Mouse (Mus musculus): Measurements from ENCODE around the gene Fnip1. TPM values are rescaled to one million over a fixed set of nuclear protein-coding genes. Genes with fewer than 3 reads are reported as not detected.
"Not testable (repeated sequence)": the region's sequence is repeated elsewhere in the genome, so short reads cannot be mapped to it uniquely, and the experiment has no call there.

Gene Fnip1
- polyA plus RNA-seq (2014; fragmentation: Nextera tagmentation; extraction: Ambion mirVana), result 12.9 and 13.8 TPM in 2 replicates

GRCm38 (mm10) chr11:54437823-54438337 is at the start of gene Fnip1:
Gene Fnip1 (plus strand): TSS chr11:54438199.
- DNase-seq (ENCODE audit: low spot score), result peak; percentile 94
- 1% methylated on average over 39 of the region's 47 CpGs for WGBS
- Histone ChIP-seq H3K36me3 (ENCODE audit: control insufficient read depth, insufficient read depth, low read length) (no peaks in the 10 kb centered on the region), H3K4me2 (ENCODE audit: low read depth) (peak within 1 kb of the TSS; percentile 70), H3K9me3 (ENCODE audit: control insufficient read depth, low read length) (no peaks in the 10 kb centered on the region), H3K4me1 (ENCODE audit: control insufficient read depth, insufficient read depth, low read length) (peaks cover 11% of the 10 kb centered on the region), H3K27ac (ENCODE audit: low read depth, low read length) (peak within 1 kb of the TSS; percentile 63), H3K27me3 (ENCODE audit: control insufficient read depth, insufficient read depth, low read length) (no peaks in the 10 kb centered on the region), H3K9ac (ENCODE audit: low read length) (peak within 1 kb of the TSS; percentile 86), H3K4me3 (ENCODE audit: low read depth, low read length) (peak within 1 kb of the TSS; percentile 89)
- ATAC-seq (ENCODE audit: insufficient read depth, low FRiP score, low TSS enrichment), result peak; percentile 97

DNA sequence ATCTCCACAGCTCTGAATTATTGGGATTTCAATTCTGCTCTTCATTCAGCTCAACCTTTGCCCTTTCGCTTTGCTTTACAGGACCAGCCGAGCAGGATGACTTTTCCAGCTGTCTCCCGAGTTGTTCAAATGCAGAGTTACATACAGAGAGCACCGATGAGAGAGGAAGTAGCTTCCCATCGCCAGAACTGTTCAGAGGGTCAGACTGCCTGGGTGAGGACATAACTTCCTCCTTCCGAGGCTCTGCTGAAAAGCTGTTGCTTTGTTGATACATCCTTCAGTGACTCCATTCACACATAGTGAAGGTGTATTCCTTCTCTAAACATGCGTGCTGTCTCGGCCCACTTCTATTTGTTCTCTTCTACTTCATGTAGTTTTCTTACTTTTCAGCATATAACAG is 47.6 kb upstream of the Fnip1 start:
- ATAC-seq (ENCODE audit: insufficient read depth, low FRiP score, low TSS enrichment) (no peak), DNase-seq (ENCODE audit: low spot score) (no peak)
- Histone ChIP-seq H3K4me1 (ENCODE audit: control insufficient read depth, insufficient read depth, low read length) (no peaks in the 10 kb centered on the region), H3K36me3 (ENCODE audit: control insufficient read depth, insufficient read depth, low read length) (no peaks in the 10 kb centered on the region), H3K27me3 (ENCODE audit: control insufficient read depth, insufficient read depth, low read length) (no peaks in the 10 kb centered on the region), H3K4me2 (ENCODE audit: low read depth) (no peak overlapping the region), H3K9ac (ENCODE audit: low read length) (no peak overlapping the region), H3K4me3 (ENCODE audit: low read depth, low read length) (no peak overlapping the region), H3K9me3 (ENCODE audit: control insufficient read depth, low read length) (no peaks in the 10 kb centered on the region), H3K27ac (ENCODE audit: low read depth, low read length) (no peak overlapping the region)
- WGBS, result 56% methylated on average over 8 of the region's 8 CpGs

GRCm38 (mm10) chr11:54391326-54391725 is 46.7 kb upstream of the Fnip1 start:
- WGBS, result 89% methylated on average over 4 of the region's 4 CpGs
- H3K27ac ChIP-seq (ENCODE audit: low read depth, low read length), result no peak overlapping the region
- no peak overlapping the region for H3K4me2 ChIP-seq (ENCODE audit: low read depth)
- no peaks in the 10 kb centered on the region for H3K4me1 ChIP-seq (ENCODE audit: control insufficient read depth, insufficient read depth, low read length)
- no peak overlapping the region for H3K4me3 ChIP-seq (ENCODE audit: low read depth, low read length)
- ATAC-seq (ENCODE audit: insufficient read depth, low FRiP score, low TSS enrichment), result no peak
- no peaks in the 10 kb centered on the region for H3K36me3 ChIP-seq (ENCODE audit: control insufficient read depth, insufficient read depth, low read length)
- no peaks in the 10 kb centered on the region for H3K9me3 ChIP-seq (ENCODE audit: control insufficient read depth, low read length)
- H3K27me3 ChIP-seq (ENCODE audit: control insufficient read depth, insufficient read depth, low read length), result no peaks in the 10 kb centered on the region
- no peak overlapping the region for H3K9ac ChIP-seq (ENCODE audit: low read length)
- DNase-seq (ENCODE audit: low spot score), result no peak

- Histone ChIP-seq H3K4me3 (ENCODE audit: low read depth, low read length) (no peak overlapping the region), H3K36me3 (ENCODE audit: control insufficient read depth, insufficient read depth, low read length) (no peaks in the 10 kb centered on the region), H3K4me2 (ENCODE audit: low read depth) (no peak overlapping the region), H3K9ac (ENCODE audit: low read length) (no peak overlapping the region), H3K27ac (ENCODE audit: low read depth, low read length) (no peak overlapping the region), H3K27me3 (ENCODE audit: control insufficient read depth, insufficient read depth, low read length) (no peaks in the 10 kb centered on the region), H3K9me3 (ENCODE audit: control insufficient read depth, low read length) (no peaks in the 10 kb centered on the region), H3K4me1 (ENCODE audit: control insufficient read depth, insufficient read depth, low read length) (no peaks in the 10 kb centered on the region)
- ATAC-seq (ENCODE audit: insufficient read depth, low FRiP score, low TSS enrichment) (no peak), DNase-seq (ENCODE audit: low spot score) (no peak)
- WGBS, result 89% methylated on average over 1 of the region's 1 CpGs
Observed at GRCm38 (mm10) chr11:54396686-54397085, 41.3 kb upstream of the Fnip1 start.

- WGBS, result 88% methylated on average over 4 of the region's 4 CpGs
- no peak overlapping the region for H3K4me3 ChIP-seq (ENCODE audit: low read depth, low read length)
- H3K4me2 ChIP-seq (ENCODE audit: low read depth), result no peak overlapping the region
- H3K27ac ChIP-seq (ENCODE audit: low read depth, low read length), result no peak overlapping the region
- DNase-seq (ENCODE audit: low spot score) (no peak), ATAC-seq (ENCODE audit: insufficient read depth, low FRiP score, low TSS enrichment) (no peak)
- H3K27me3 ChIP-seq (ENCODE audit: control insufficient read depth, insufficient read depth, low read length), result no peaks in the 10 kb centered on the region
- no peak overlapping the region for H3K9ac ChIP-seq (ENCODE audit: low read length)
- no peaks in the 10 kb centered on the region for H3K36me3 ChIP-seq (ENCODE audit: control insufficient read depth, insufficient read depth, low read length)
- H3K9me3 ChIP-seq (ENCODE audit: control insufficient read depth, low read length), result no peaks in the 10 kb centered on the region
- no peaks in the 10 kb centered on the region for H3K4me1 ChIP-seq (ENCODE audit: control insufficient read depth, insufficient read depth, low read length)
Observed at GRCm38 (mm10) chr11:54398058-54398457, 39.9 kb upstream of the Fnip1 start.

DNA sequence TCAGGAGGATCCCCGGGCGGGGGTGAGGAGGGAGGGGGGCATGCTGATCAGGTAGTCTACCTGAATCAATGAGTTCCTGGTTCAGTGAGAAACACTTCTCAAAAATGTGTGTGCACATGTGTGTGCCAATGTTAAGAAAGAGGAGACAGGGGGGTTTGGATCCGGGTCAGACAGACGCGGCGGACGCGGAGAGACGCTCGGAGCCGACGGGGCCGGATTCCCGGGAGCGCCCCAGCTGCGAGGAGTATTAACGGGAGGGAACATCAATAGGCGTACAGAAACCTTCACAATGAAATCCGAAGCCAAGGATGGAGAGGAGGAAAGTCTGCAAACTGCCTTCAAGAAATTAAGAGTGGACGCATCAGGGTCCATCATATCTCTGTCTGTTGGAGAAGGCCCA is 37.2 kb upstream of the Fnip1 start:
- H3K9ac ChIP-seq (ENCODE audit: low read length); H3K4me2 ChIP-seq (ENCODE audit: low read depth); ATAC-seq (ENCODE audit: insufficient read depth, low FRiP score, low TSS enrichment); H3K4me1 ChIP-seq (ENCODE audit: control insufficient read depth, insufficient read depth, low read length); H3K36me3 ChIP-seq (ENCODE audit: control insufficient read depth, insufficient read depth, low read length); H3K27ac ChIP-seq (ENCODE audit: low read depth, low read length); H3K27me3 ChIP-seq (ENCODE audit: control insufficient read depth, insufficient read depth, low read length); DNase-seq (ENCODE audit: low spot score); H3K9me3 ChIP-seq (ENCODE audit: control insufficient read depth, low read length); H3K4me3 ChIP-seq (ENCODE audit: low read depth, low read length): not testable (repeated sequence)
- WGBS, result 97% methylated on average over 20 of the region's 20 CpGs

DNA sequence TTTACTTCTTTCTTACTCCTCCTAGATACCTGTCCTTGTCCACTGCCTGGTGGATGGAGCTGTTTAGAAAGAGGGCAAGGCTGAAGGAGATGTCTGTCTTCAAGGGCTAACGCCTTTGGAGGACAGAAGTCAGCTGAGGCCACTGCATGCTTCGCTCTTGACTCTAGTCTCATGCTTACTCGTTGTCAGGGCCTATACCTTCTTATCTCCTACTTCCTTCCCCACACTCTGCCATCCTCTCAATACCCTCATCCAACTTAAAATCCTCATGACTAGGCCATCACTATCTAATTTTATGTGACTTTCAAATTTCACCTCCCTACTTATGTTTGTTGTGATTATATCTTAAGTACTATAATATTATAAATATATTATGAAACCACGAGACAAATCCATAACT is 33.1 kb upstream of the Fnip1 start:
- no peak overlapping the region for H3K4me3 ChIP-seq (ENCODE audit: low read depth, low read length)
- no peak overlapping the region for H3K27ac ChIP-seq (ENCODE audit: low read depth, low read length)
- DNase-seq (ENCODE audit: low spot score) (no peak), ATAC-seq (ENCODE audit: insufficient read depth, low FRiP score, low TSS enrichment) (no peak)
- no peak overlapping the region for H3K9ac ChIP-seq (ENCODE audit: low read length)
- no peak overlapping the region for H3K4me2 ChIP-seq (ENCODE audit: low read depth)
- no peaks in the 10 kb centered on the region for H3K36me3 ChIP-seq (ENCODE audit: control insufficient read depth, insufficient read depth, low read length)
- WGBS, result 85% methylated on average over 4 of the region's 4 CpGs
- no peaks in the 10 kb centered on the region for H3K27me3 ChIP-seq (ENCODE audit: control insufficient read depth, insufficient read depth, low read length)
- H3K4me1 ChIP-seq (ENCODE audit: control insufficient read depth, insufficient read depth, low read length), result no peaks in the 10 kb centered on the region
- no peaks in the 10 kb centered on the region for H3K9me3 ChIP-seq (ENCODE audit: control insufficient read depth, low read length)

DNA sequence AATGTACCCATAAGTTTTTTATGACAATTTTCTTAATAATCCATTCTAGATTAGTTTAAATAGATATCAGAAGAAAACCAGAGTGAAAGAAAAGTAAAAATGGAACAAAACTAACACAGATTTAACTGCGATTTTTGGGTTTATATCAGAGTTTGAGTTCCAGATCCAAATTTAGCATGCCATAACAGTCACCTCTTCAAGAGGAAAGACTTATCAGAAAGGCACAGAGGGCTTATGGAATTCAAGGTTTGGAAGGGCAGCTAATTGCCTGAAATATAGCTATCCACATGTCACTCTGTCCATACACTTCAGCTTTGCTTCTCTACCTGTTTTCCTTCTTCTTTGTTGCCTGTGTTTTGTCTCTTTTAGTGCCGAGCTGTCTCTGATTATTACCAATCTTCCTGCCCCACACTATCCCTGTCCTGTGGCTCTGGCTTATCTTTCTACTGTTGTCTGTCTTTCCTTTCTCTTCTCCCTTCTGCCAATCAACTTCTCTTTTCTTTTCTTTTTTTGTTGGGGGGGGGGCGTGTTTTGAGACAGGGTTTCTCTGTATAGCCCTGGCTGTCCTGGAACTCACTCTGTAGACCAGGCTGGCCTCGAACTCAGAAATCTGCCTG is 31.0 kb upstream of the Fnip1 start:
- no peak for ATAC-seq (ENCODE audit: insufficient read depth, low FRiP score, low TSS enrichment)
- Histone ChIP-seq H3K9me3 (ENCODE audit: control insufficient read depth, low read length) (no peaks in the 10 kb centered on the region), H3K9ac (ENCODE audit: low read length) (no peak overlapping the region), H3K36me3 (ENCODE audit: control insufficient read depth, insufficient read depth, low read length) (no peaks in the 10 kb centered on the region), H3K4me3 (ENCODE audit: low read depth, low read length) (no peak overlapping the region), H3K4me2 (ENCODE audit: low read depth) (no peak overlapping the region), H3K4me1 (ENCODE audit: control insufficient read depth, insufficient read depth, low read length) (no peaks in the 10 kb centered on the region), H3K27ac (ENCODE audit: low read depth, low read length) (no peak overlapping the region), H3K27me3 (ENCODE audit: control insufficient read depth, insufficient read depth, low read length) (no peaks in the 10 kb centered on the region)
- WGBS, result 78% methylated on average over 4 of the region's 4 CpGs
- no peak for DNase-seq (ENCODE audit: low spot score)

- no peak for ATAC-seq (ENCODE audit: insufficient read depth, low FRiP score, low TSS enrichment)
- no peaks in the 10 kb centered on the region for H3K27me3 ChIP-seq (ENCODE audit: control insufficient read depth, insufficient read depth, low read length)
- no peaks in the 10 kb centered on the region for H3K36me3 ChIP-seq (ENCODE audit: control insufficient read depth, insufficient read depth, low read length)
- H3K27ac ChIP-seq (ENCODE audit: low read depth, low read length), result no peak overlapping the region
- no peak overlapping the region for H3K9ac ChIP-seq (ENCODE audit: low read length)
- no peak overlapping the region for H3K4me3 ChIP-seq (ENCODE audit: low read depth, low read length)
- no peak overlapping the region for H3K4me2 ChIP-seq (ENCODE audit: low read depth)
- no peaks in the 10 kb centered on the region for H3K4me1 ChIP-seq (ENCODE audit: control insufficient read depth, insufficient read depth, low read length)
- no peaks in the 10 kb centered on the region for H3K9me3 ChIP-seq (ENCODE audit: control insufficient read depth, low read length)
- DNase-seq (ENCODE audit: low spot score), result no peak
Observed at GRCm38 (mm10) chr11:54410612-54411011, 27.4 kb upstream of the Fnip1 start.
